Mouse (Mus musculus) embryo, embryonic 11.5 days (tissue): ENCODE results near the gene Nfat5.

ENCODE experiments used
- DNase-seq: peaks from one replicate; pipeline ENCODE4 v3.0.0-alpha.2; 2012; ENCODE audit warnings: low read depth, low spot score

Nfat5 gene

DNA sequence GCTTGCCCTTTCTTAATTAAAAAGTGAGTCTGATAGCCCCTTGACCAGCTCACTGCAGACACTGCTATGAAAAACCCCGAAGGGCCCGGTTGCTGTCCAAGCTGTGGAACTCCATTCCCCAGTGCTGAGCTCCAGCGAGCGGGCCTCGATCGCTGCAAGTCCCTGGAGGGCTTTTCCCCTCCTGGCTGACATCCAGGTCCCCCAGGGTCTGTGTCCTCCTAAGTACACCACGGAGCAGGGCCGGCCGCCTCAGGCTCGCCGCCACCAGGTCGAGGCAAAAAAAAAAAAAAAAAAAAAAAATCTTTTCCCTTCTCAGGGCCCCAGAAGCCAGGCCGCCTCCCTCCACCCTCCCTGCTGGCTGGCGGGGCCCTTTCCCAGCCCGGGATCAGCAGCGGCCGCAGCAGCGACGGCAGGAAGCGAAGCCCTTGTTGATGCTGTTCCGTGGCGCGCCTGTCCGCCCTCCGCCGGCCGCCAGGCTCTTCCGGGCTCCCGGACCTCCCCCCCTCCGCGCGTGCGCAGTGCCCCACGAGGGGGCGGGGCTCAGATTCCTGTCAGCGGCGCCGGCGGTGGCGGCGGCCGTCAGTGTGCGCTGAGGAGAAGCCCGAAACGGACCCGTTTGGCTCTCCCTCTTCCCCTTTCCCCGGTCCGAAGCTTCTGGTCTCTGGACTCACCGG is at the start of gene Nfat5:
Gene Nfat5, plus strand, starts transcription at position 543 of the 674 bp plus-strand sequence.
- DNase-seq = peak; percentile 93

DNA sequence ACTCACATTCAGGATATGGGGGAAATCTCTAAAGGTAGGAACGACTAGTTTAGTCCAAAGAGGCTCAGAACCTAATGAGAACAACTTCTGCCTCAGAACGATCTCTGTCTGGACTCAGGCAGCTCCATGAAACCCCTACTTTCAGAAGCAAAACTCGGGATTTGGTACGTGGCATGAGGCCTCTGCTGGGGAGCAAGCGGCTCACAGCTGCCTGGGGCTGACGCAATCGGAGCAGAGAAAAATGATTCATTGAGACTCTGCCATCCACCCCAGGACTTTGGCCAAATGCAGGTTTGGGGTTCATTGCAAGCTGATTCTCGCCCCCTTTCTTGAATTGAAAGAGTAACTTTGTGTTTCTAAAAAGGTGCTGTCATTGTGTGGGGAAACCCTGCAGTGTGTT is 49.1 kb upstream of the Nfat5 start:
- no peak for DNase-seq

DNA sequence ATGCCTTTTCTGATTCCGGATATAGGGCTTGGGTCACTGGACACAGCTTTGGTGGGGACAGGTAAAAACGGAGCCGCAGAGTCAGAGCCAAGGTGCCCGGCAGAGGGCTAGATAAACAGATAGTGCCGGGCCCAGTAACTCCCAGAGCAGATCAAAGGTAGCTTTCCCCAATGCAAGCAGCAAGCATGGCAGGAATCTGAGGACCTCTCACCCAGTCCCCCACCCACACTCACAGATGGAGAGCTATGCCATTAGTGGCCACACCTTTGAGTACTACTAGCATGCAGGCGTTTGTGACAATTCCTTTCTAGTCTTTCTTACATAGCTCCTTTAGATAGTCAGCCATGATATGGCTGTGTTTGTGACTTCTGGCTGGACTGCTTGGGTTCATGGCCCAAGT is 44.8 kb upstream of the Nfat5 start:
- no peak for DNase-seq

DNA sequence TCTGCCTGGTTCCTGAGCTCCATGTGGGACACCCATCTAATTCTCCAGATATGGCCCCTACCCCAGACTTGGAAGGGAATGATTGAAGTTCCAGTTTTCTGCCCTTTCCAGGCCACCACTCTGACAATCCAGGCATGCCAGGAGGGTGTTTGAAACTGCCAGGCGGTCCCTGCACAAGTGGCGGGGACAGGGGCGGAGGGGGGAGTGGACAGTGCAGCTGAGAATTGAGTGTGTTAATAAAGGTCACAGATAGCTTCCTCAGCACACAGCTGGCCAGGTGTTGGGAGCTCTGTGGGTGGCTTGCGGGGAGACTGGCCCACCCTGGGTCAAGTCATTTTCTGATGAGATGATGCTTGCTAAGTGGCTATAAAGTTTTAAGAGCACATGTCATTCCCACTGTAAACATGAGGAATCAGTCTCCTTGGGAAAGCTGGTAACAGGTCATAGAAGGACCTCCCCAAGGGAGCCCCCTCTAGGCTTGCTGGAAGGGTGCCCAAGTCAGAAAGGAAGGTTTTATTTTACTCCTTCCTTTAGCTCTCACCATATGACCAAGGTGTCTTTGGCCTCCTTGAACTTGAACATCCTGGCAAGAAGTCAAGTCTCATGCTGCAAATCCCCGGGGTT is 41.7 kb upstream of the Nfat5 start:
- no peak for DNase-seq

DNA sequence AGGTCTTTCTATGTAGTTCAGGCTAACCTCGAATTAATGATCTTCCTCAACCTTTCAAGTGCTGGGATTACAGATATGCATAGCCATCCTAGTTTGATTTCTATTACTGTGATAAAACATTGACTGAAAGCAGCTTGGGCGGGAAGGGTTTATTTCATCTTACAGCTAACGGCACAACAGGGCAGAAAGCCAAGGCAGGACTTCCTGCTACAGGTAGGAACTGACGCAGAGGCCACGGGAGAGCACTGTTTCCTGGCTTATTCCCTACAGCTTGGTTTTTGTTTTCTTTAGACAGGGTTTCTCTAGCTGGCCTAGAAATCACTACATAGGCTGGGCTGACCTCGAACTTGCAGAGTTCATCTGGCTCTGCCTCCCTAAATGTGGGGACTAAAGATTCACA is 40.1 kb upstream of the Nfat5 start:
- no peak for DNase-seq

DNA sequence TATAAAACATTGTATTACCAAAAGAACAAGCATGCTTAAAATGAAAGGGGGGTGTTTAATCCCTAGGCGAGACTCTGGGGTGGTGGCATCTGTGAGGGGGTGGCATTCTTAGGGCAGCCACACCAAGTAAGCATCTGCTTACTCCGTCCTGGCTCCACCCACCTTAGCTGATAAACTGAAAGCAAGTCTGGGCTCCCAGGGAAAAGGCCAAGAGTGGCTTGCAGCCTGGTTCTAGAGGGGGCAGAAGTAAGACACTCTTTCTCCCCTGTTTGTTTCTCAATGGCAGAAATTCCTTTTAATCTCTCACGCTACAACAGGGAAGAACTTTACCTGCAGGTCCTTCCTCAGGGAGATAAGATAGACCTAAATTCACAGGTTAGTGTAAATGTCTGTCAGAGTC is 38.9 kb upstream of the Nfat5 start:
- no peak for DNase-seq

DNA sequence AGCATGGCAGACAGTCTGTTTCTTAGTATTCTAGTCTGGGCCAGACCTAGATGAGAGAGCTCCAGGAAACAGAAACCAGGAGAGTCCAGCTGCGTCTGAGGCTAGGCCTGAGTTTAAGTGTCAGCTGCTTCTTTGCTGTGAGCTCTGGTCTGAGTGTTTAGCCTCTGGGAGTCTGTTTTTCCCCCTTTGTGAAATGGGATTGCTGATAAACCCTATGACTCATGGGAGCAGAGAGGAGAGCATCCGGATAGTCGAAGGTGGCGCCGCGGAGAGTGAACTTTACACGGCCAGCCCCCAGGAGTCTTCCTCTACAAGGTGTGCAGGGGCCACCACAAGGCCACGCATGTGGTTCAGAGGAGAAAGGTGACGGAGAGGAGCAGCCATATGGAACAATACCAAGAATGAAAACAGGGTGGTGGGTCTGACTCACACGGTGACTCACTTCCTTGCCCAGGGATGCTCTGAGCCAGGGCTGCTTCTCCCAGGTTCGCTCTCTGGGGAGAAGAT is 38.3 kb upstream of the Nfat5 start:
- no peak for DNase-seq

DNA sequence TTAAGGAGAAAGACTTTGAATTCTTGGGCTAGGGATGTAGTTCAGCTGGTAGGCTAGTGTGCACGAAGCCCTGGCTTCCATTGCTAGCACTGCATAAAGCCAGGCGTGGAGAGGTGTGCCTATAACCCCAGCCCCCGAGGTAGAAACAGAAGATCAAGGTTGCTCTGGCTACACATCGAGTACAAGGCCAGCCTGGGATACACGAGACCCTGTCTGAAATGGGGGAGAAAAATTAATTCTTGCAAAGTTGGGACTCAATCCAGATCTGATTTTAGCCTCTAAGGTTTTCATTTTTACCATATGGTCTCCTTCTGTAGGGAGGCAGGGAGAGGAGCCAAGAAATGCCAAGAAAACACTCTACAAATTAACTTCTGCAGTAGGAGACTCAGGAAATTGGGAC is 36.0 kb upstream of the Nfat5 start:
- no peak for DNase-seq

DNA sequence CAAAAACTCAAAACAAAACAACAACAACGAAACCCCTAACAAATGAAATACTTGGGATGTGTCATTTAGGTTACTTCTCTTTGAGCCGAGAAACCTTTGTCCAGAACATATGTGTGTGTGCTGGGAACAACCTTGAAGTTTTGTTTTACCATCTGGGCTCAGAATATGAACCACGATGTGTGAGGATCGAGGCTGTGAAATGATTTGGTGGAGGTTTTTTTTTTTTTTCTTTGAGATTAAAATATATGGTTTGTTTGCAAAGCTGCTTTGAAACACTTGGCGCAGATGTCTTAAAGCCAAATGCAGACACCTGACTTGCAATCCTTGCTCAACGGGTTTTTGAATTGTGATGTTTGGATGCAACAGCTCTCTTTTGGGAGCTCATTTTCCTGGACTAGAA is 33.1 kb upstream of the Nfat5 start:
- DNase-seq = no peak

DNA sequence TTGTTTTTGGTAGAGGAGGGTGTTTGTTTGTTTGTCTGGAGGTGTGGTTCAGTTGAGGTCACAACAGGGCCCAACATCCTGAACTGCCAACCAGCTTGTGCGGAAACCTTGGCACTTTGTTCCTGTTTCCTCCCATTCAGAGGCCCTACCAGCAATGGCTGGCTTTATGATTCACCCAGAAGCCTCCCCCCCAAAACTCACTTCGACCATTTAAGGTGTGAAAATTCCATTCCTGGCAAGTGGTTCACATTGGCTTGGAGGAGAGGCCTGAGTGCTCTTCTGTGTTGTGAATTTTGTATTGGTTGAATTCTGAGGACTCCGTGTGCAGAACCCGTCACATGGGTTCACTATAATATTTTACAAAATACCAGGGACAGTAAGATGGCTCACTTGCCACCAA is 32.1 kb upstream of the Nfat5 start:
- no peak for DNase-seq

DNA sequence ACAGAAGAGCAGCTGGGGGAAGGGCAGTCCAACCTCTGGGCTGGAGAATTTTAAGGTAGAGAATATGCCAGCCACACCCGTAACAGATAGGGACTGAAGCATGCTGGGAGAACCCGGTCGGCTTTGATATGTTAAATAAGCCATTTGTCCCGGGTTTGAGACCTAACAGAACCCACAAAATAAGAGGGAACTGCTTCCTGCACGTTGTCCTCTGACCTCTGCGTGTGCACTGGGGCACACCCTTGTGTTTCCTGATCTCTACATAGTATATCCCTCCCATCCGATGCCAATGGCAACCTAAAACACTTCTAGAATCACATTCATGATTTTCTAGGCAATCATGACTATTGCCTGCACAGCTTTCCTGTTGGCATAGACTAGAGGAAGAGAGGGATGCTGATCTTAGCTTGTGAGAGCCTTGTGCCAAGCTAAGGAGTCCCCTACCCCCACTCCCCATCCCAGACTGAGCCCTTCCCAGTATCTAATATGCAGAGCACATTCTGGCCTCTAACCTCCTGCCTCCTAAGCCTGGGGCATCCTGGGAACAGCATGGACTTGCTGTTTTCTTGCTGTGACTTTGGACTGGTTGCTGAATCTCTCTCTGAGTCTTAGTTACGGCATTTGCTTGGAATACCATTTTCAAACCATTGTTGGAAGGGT is 31.1 kb upstream of the Nfat5 start:
- DNase-seq = no peak

DNA sequence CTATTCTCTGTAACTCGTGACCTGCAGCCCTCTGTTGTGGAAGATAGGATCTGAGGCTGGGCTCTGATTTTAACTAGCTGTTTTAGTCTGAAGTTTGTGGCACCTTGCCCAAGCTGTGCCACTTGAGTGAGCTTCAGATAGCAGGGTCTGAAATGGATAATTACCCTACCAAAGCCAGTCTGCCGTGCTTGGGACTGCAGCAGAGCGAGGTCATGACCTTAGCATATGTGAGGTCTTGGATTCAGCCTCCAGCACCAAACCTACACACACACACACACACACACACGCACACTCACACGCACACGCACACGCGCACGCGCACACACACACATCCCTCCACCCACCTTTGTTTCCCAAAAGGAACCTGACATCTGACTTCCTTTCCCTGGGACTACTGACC is 27.5 kb upstream of the Nfat5 start:
- no peak for DNase-seq

DNA sequence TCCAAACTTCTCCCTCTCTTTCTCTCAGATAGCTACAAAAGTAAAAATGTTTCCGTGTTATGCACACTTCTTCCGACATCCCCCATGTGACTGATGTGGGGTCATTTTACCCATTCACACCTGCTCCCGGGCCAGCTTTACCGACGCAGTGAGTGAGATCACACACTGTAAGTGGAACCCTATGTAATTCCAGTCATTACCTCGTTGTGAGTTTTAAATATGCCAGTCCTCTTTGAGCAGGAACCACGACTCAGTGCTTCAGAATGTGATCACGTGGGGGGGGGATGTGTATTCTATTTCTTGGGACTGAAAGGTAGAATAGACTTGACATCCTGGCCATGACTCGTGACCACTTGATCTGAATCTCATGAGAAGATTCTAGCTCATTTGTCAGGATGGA is 24.8 kb upstream of the Nfat5 start:
- no peak for DNase-seq

DNA sequence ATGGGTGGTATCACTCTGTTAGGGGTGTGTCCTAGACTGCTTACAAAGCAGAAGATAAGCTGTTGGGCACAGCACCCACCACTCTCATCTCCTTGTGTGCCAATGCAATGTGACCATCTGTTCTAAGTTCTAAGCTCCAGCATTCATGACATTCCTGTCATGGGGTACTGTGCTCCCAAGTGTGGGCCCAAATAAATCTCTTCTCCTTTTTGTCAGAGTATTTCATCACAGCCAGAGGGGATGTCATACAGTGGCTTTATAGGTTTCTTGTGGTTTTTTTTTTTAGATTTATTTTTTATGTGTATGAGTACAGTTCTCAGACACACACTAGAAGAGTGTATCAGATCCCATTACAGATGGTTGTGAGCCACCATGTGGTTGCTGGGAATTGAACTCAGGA is 24.1 kb upstream of the Nfat5 start:
- DNase-seq = no peak

DNA sequence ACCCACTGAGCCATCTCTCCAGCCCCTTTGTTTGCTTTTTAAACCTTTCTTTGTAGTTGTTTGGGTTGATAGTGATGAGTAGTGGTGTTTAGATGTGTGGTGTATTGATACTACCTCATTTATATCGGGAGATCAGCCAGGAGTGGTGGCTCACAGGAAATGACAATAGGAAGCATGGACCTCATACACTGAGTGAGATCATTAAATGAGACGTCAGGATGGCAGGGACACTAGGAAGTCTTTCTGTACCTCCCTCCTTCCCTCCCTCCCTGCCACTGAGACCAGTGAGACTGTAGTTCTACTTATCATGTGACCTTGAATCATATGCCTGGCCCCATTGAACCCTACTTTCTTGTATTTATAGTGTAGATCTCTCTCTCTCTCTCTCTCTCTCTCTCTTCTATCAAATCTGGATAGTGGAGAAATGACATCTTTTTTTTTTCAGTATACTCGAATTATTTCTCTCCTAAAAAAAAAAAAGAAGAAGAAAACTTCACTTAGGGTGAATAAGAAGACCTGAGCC is 23.6 kb upstream of the Nfat5 start:
- DNase-seq = no peak

DNA sequence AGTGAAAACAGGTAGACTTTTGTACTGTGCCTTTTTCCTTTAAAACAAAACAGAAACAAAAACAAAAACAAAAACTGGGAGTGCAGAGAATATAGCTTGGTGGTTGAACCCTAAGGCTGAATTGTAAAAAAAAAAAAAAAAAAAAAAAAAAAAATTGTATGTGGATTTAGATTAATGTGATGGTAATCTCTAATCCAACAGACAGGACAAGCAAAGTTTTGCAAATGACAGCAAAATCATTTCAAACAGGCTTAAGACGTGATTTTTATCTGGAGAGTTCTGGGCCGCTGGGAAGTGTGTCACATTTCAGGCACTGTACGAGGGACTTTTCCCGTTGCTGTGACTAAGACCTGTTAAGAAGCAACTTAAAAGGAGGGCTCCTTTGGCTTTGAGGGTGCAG is 23.0 kb upstream of the Nfat5 start:
- no peak for DNase-seq

DNA sequence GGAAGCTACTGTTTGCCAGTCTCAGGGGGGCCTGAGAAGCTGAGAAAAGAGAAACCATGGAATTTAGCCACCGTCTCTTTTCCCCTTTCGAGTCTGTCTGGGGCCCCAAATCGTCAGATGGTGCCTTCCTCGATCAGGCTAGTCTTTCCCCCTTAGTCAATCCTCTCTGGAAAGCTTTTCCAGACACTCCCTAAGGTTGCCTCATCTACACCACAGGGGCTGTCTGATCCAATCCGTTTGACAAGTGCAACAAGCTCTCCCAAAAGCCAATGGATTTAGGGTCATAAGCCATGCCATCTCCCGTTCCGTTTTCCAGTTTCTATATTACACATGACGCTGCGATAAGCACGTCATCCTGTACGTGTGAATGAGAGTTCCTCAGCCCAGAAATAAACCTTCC is 22.5 kb upstream of the Nfat5 start:
- no peak for DNase-seq

DNA sequence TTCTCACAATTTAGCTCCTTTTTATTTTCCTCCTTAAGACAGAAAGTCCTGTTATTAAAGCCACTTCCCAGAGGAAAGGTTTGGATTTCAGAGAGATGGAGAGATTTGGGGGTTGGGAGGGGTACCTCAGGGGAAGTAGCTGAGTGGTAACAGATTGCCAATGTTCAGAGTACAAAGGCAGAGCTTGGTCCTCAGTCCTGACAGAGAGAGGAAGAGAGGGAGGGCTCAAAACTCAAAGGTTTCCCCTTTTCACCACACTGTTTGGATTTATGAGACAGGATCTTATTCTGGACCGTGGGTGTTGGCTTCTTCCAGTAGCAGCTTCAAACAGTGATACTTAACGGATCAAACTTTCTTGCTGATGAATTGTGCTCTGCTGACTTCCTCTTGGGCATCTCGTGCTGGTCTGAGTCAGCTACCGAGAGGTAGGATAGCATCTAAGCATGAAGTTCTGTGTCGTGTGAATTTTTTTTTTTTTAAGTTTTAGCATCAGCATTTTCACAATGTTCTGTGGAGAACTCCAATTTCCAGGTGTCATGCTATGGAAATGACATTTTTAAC is 15.9 kb upstream of the Nfat5 start:
- DNase-seq = peak; percentile 2

DNA sequence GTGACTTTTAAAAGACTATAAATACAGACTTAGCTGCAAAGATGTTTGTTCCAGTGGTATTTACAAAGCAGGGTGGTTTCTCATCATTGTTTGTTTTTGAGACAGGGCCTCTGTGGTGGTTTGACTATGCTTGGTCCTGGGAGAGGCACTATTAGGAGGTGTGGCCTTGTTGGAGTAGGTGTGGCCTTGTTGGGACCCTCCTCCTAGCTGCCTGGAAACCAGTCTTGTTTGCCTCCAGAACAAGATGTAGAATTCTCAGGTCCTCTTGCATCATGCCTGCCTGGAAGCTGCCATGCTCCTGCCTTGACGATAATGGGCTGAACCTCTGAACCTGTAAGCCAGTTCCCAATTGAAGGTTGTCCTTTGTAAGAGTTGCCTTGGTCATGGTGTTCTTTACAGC is 14.7 kb upstream of the Nfat5 start:
- no peak for DNase-seq

DNA sequence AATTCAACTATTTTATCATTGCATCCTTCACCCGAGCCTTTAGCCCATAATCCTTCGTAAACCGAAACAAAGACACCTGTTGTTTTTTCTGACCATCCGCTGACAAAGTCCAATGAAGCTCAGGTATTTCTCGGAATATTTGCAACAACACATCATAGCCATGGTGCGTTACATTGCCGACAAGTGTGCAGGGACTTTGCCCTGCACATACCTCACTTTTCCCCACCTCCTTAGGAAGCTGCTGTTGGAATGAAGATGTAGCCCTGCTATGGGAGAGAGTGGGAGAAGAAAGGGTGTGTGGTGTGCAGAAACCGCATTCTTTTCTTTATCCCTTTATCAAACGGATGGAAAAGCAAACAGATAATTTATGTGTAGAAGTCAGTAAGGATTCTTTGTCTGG is 6.6 kb upstream of the Nfat5 start:
- DNase-seq = no peak

DNA sequence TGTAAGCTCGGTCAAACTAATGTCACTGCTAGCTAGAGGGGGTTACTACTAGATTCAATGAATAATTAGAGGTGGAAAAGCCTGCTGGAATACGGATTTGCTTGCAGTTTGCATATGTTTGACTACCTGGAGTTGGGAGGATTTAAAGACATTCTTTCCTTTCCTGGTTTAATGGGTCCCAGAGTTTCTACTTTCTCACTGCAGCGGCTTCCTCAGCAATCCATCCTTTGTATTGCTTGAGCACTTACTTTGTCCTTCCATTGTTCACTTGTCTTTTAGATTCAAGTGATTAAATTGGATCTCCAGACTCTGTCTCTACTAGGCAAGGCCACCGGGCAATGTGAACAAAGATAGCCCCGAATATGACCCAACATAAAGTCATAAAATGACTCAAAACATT is 5.7 kb upstream of the Nfat5 start:
- DNase-seq = no peak

DNA sequence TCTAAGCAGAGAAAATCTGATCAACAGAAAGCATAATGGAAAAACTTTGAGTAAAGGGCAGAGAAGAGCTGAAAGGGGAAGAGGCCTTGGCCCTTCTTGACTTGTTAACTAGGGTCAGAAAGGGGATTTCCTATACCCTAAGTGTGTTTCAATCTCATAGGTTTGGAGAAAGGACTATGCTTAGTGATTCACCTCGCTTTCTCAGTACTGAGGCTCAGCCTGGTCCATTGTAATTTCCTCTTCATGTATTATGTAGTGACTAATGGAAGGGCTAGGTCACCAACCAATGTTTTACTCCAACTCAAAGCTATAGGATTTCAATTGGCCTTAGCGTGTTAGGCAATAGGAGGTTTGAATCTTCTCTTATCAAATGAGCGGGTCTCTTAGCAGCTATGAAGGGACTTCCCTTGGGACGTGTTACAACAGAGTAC is 2.1 kb upstream of the Nfat5 start:
- DNase-seq = no peak
